Mouse (Mus musculus) midbrain, embryonic 10.5 days (tissue): ENCODE measurements around the gene Srl. TPM values are rescaled to one million over a fixed set of nuclear protein-coding genes. Genes with fewer than 3 reads are reported as not detected.

Experiments used
- DNase-seq: peaks from one replicate; pipeline ENCODE4 v3.0.0-alpha.2; 2017; ENCODE audit warnings: low spot score
- H3K27ac ChIP-seq: fragments of 300-500 bp; sonication (generic); replicated peaks from 2 replicates; pipeline ENCODE4 v1.5.1; 2016; ENCODE audit warnings: mild to moderate bottlenecking
- H3K27me3 ChIP-seq: fragments of 300-500 bp; sonication (generic); 2 replicates; pipeline ENCODE4 v1.6.1; 2016; ENCODE audit warnings: low read depth, mild to moderate bottlenecking; ENCODE audit not compliant: poor library complexity, severe bottlenecking
- H3K36me3 ChIP-seq: fragments of 300-500 bp; sonication (generic); 2 replicates; pipeline ENCODE4 v1.6.1; 2016; ENCODE audit warnings: mild to moderate bottlenecking, moderate library complexity
- H3K4me1 ChIP-seq: fragments of 300-500 bp; sonication (generic); 2 replicates; pipeline ENCODE4 v1.6.1; 2016
- H3K4me3 ChIP-seq: fragments of 300-500 bp; sonication (generic); 2 replicates; pipeline ENCODE4 v1.5.1; 2016; ENCODE audit warnings: mild to moderate bottlenecking, moderate library complexity
- H3K9me3 ChIP-seq: fragments of 300-500 bp; sonication (generic); replicated peaks from 2 replicates; pipeline ENCODE4 v1.6.1; 2016; ENCODE audit warnings: mild to moderate bottlenecking
- WGBS: fragments of 180-500 bp; shearing (Covaris S2); methylation state at CpG from one replicate; pipeline ENCODE4 v1.1.7; 2016; 5-methylcytosine and 5-hydroxymethylcytosine counted together
- polyA plus RNA-seq: library from polyadenylated mRNA; unstranded; fragments of >200 nt; fragmentation: Nextera tagmentation; extraction: Ambion mirVana; gene quantifications from 2 replicates; pipeline ENCODE4 v1.2.1, GENCODE M21; 2016

Gene Srl
- polyA plus RNA-seq, 1 experiment from 2014 or later: 21.0 TPM

- Histone ChIP-seq H3K36me3 (no peaks in the 10 kb centered on the region), H3K4me1 (peaks cover 10% of the 10 kb centered on the region), H3K4me3 (no peak overlapping the region), H3K9me3 (no peaks in the 10 kb centered on the region), H3K27me3 (no peaks in the 10 kb centered on the region), H3K27ac (peak overlapping the region; percentile 46; the same call in 1 of the 2 replicates)
- DNase-seq: peak; percentile 84
- 19% methylated on average over 4 of the region's 4 CpGs for WGBS
Measured at GRCm38 (mm10) chr16:4567912-4568311, 26.3 kb upstream of the Srl start.

GRCm38 (mm10) chr16:4560145-4560952 is 18.7 kb upstream of the Srl start:
- peak; percentile 73 for DNase-seq
- H3K4me1 ChIP-seq: peaks cover 24% of the 10 kb centered on the region
- 2% methylated on average over 43 of the region's 43 CpGs for WGBS
- peak overlapping the region; percentile 97 for H3K27ac ChIP-seq
- H3K27me3 ChIP-seq: 0 out of 2 replicates have a peak, but pooled peaks cover 4% of the 10 kb centered on the region
- 0 out of 2 replicates have a peak, but pooled peaks cover 4% of the 10 kb centered on the region for H3K9me3 ChIP-seq
- peak overlapping the region; percentile 68 for H3K4me3 ChIP-seq
- H3K36me3 ChIP-seq: peaks cover 15% of the 10 kb centered on the region

GRCm38 (mm10) chr16:4559715-4560144 is 18.1 kb upstream of the Srl start, which contains the start of gene Tfap4:
Tfap4 (minus strand) TSS chr16:4559854.
- WGBS: under 1% methylated on average over 17 of the region's 17 CpGs
- H3K4me1 ChIP-seq: peaks cover 24% of the 10 kb centered on the region
- peak; percentile 91 for DNase-seq

GRCm38 (mm10) chr16:4558980-4559631 is 17.5 kb upstream of the Srl start:
- peak overlapping the region; percentile 97 for H3K27ac ChIP-seq
- H3K4me3 ChIP-seq: peak overlapping the region; percentile 68
- H3K36me3 ChIP-seq: peaks cover 21% of the 10 kb centered on the region
- peaks cover 24% of the 10 kb centered on the region for H3K4me1 ChIP-seq
- 0 out of 2 replicates have a peak, but pooled peaks cover 4% of the 10 kb centered on the region for H3K9me3 ChIP-seq
- 0 out of 2 replicates have a peak, but pooled peaks cover 4% of the 10 kb centered on the region for H3K27me3 ChIP-seq
- peak; percentile 79 for DNase-seq
- WGBS: under 1% methylated on average over 43 of the region's 43 CpGs

More at GRCm38 (mm10) chr16:4559715-4560144, 18.1 kb upstream of the Srl start, which contains the start of gene Tfap4:
- H3K36me3 ChIP-seq: peaks cover 21% of the 10 kb centered on the region
- H3K27me3 ChIP-seq: 0 out of 2 replicates have a peak, but pooled peaks cover 4% of the 10 kb centered on the region
- peak within 1 kb of the TSS; percentile 97 for H3K27ac ChIP-seq
- peak within 1 kb of the TSS; percentile 68 for H3K4me3 ChIP-seq
- H3K9me3 ChIP-seq: 0 out of 2 replicates have a peak, but pooled peaks cover 4% of the 10 kb centered on the region

DNA sequence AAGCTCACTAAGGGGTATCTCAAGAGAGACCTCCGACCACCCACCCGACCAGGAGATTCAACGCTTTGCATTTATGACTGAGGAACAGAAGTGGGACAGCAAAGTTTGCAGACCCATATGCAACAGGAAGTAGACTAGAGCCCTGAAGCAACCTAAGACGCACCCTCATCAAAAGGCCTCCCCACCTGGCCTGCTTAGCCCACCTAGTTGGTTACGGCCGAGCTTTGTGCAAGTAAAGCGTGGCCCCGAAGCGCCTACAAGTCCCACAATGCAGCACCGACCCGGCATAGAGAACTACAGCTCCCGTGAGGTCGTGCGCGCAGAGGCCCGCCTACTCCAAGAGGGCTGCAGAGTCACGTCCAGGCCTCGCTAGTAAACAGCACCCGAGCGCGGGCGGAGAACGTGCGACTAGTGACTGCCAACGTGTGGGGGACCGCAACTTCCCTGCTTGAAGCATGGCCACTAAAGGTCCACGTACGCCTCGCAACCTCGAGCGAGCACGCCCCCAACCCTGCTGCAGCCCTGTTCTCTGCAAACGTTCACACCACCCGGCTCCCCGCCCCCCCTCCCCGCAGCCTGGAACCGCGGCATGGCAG is 16.9 kb upstream of the Srl start:
- Histone ChIP-seq H3K4me3 (peak overlapping the region; percentile 68), H3K9me3 (0 out of 2 replicates have a peak, but pooled peaks cover 4% of the 10 kb centered on the region), H3K27me3 (0 out of 2 replicates have a peak, but pooled peaks cover 4% of the 10 kb centered on the region), H3K4me1 (peaks cover 26% of the 10 kb centered on the region), H3K36me3 (peaks cover 22% of the 10 kb centered on the region), H3K27ac (peak overlapping the region; percentile 97)
- WGBS: under 1% methylated on average over 38 of the region's 38 CpGs
- DNase-seq: peak; percentile 93

DNA sequence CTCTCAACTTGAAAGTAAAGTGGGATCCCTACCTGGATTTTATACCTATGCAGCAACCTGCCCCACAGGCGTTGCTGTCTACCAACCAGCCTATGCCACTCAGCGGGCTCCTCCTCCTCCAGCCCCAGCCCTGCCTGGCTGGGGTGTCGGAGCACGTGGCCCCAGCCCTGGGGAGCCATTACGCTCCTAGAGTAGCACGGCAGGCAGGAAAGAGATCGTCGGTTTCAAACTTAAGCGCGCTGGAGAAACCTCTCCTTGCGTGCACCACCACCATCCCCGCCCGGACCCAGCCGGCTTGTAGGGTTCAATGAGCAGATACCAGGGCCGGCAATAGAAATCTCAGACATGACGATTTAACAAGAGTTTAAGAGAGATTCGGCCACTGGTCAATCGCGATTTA is 16.3 kb upstream of the Srl start:
- DNase-seq: no peak
- H3K9me3 ChIP-seq: 0 out of 2 replicates have a peak, but pooled peaks cover 4% of the 10 kb centered on the region
- H3K4me1 ChIP-seq: peaks cover 31% of the 10 kb centered on the region
- H3K27me3 ChIP-seq: 0 out of 2 replicates have a peak, but pooled peaks cover 4% of the 10 kb centered on the region
- peaks cover 26% of the 10 kb centered on the region for H3K36me3 ChIP-seq
- H3K4me3 ChIP-seq: peak overlapping the region; percentile 68
- peak overlapping the region; percentile 97 for H3K27ac ChIP-seq
- under 1% methylated on average over 19 of the region's 19 CpGs for WGBS

DNA sequence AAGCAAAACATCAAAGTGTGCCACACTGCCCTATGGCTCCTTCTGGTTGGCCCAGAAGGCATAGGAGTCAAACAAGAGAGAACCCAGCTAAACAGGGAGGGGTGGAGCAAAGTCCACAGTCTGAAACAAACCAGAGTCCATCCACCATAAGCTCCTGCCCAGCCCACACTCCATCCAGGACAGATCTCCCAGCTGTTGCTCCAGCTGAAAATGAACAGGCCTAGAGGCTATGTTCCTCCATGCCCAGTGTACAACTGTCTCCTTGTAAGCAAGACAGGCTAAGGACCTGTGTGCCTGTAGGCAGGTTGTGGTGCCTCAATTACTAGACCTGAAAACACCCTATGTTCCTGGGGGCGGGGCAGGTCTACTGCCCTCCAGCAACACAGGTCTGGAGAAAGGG is 15.5 kb upstream of the Srl start:
- DNase-seq: no peak
- Histone ChIP-seq H3K9me3 (0 out of 2 replicates have a peak, but pooled peaks cover 4% of the 10 kb centered on the region), H3K36me3 (peaks cover 32% of the 10 kb centered on the region), H3K4me3 (peak overlapping the region; percentile 68), H3K27ac (peak overlapping the region; percentile 97), H3K27me3 (0 out of 2 replicates have a peak, but pooled peaks cover 4% of the 10 kb centered on the region), H3K4me1 (peaks cover 40% of the 10 kb centered on the region)
- WGBS: 86% methylated on average over 1 of the region's 1 CpGs

DNA sequence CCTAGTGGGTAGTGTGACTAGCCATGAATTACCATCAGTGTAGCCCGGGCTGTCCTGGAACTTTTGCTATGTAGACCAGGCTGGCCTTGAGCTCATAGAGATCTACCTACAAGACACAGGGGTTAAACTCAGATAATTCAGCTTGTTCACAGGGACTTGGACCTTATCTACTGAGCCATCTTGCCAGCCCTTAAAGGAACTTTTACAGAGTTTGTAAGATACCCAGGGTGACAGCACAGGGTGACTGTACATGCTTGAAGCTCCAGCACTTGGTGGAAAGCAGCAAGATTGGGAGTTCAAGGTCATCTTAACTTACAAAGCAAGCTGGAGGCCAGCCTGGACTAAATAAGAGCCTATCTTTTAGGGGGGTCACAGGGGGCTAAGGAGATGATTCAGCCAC is 13.9 kb upstream of the Srl start:
- Histone ChIP-seq H3K9me3 (0 out of 2 replicates have a peak, but pooled peaks cover 4% of the 10 kb centered on the region), H3K36me3 (peaks cover 47% of the 10 kb centered on the region), H3K27me3 (no peaks in the 10 kb centered on the region), H3K4me3 (no peak overlapping the region), H3K4me1 (peaks cover 42% of the 10 kb centered on the region), H3K27ac (no peak overlapping the region)
- DNase-seq: no peak
- WGBS: 95% methylated on average over 1 of the region's 1 CpGs

- H3K27ac ChIP-seq: peak overlapping the region; percentile 72
- no peaks in the 10 kb centered on the region for H3K27me3 ChIP-seq
- peak; percentile 34 for DNase-seq
- H3K4me1 ChIP-seq: peaks cover 36% of the 10 kb centered on the region
- peaks cover 68% of the 10 kb centered on the region for H3K36me3 ChIP-seq
- 63% methylated on average over 6 of the region's 6 CpGs for WGBS
- 0 out of 2 replicates have a peak, but pooled peaks cover 4% of the 10 kb centered on the region for H3K9me3 ChIP-seq
- no peak overlapping the region for H3K4me3 ChIP-seq
Measured at GRCm38 (mm10) chr16:4552829-4553550, 11.4 kb upstream of the Srl start.

DNA sequence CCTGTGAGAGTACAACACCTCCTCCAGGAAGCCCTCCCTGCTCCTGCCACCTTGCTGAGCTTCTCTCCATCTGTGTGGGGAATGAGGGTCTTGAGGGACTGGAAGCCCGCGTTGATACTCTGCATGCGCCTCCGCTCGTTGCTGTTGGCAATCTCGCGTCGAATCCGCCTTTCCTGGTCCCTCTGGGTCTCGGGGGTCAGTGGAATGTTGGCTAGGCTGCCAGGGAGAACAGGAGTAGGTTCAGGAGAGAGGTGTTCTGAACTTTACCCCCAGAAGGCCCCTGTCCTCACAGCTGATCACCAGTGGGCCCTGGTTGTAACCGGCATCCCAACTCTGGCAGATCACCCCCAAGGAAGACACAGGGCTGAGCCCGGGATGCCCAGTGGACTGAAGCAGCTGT is 10.3 kb upstream of the Srl start:
- H3K36me3 ChIP-seq: peaks cover 78% of the 10 kb centered on the region

GRCm38 (mm10) chr16:4551056-4551455 is 9.4 kb upstream of the Srl start:
- H3K27ac ChIP-seq: no peak overlapping the region
- H3K36me3 ChIP-seq: peaks cover 78% of the 10 kb centered on the region
- no peak overlapping the region for H3K4me3 ChIP-seq
- 48% methylated on average over 13 of the region's 13 CpGs for WGBS
- H3K27me3 ChIP-seq: no peaks in the 10 kb centered on the region
- DNase-seq: peak; percentile 72
- H3K4me1 ChIP-seq: peaks cover 21% of the 10 kb centered on the region
- no peaks in the 10 kb centered on the region for H3K9me3 ChIP-seq

More for the DNA sequence above, 10.3 kb upstream of the Srl start:
- Histone ChIP-seq H3K4me3 (no peak overlapping the region), H3K9me3 (0 out of 2 replicates have a peak, but pooled peaks cover 4% of the 10 kb centered on the region), H3K27ac (no peak overlapping the region), H3K4me1 (peaks cover 25% of the 10 kb centered on the region), H3K27me3 (no peaks in the 10 kb centered on the region)
- WGBS: 97% methylated on average over 12 of the region's 12 CpGs
- no peak for DNase-seq
